9 mouse cellular contexts compared by ENCODE assay signal in the genomic region with DNA sequence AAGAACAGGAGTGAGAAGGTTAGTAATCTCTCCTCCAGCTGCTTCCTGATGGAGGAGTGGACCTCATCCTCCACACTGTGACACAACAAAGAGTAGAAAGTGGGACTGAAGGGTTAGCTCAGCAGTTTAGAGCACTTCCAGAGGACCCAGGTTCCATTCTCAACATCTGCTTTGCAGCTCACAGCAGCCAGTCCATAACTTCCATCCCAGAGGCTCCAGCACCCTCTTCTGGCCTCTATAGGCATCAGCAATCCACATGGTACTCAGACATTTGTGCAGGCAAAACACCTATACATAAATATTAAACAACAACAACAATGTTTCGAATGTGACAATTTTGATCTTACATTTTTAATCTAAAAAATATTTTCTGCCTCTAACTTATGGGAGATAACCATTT. TPM values are rescaled to one million over a fixed set of nuclear protein-coding genes. Genes with fewer than 3 reads are reported as not detected.
DNase-seq lines count a peak whose midpoint lies in the region; ATAC-seq and TF ChIP-seq lines count a peak whose summit lies in the region.
"Had no signal": no experiment of that assay in that cellular context is flagged by ENCODE, and none has a peak within 500 bp of the region (broad histone marks: within the 10 kb centered on the region; RNA-seq: fewer than 3 reads in every experiment).

No protein-coding gene starts in this region.

- no peak overlapping the region for H3K27ac ChIP-seq in cerebellum, adult 2 months (ENCODE audit: insufficient read depth, low read length)
- H3K27ac ChIP-seq: neural tube, embryonic 13.5 days had no signal

- peak; percentile 40; the same call in 1 of the 2 replicates for TF ChIP-seq CTCF in cerebellum, adult 2 months (IDR thresholded peaks at IDR 0.05; ENCODE audit: borderline replicate concordance, insufficient read depth, low read depth, low read length)

- no peaks in the 10 kb centered on the region for H3K27me3 ChIP-seq in cerebellum, adult 2 months (ENCODE audit: control insufficient read depth, insufficient read depth, low read length)
- H3K27me3 ChIP-seq: neural tube, embryonic 13.5 days had no signal

- ATAC-seq in megakaryocyte progenitor cell, adult 5-6 weeks (replicated peaks; ENCODE audit: poor library complexity) = peak; percentile 99

- H3K4me1 ChIP-seq in cerebellum, adult 2 months (ENCODE audit: control insufficient read depth, insufficient read depth, low read length) = no peaks in the 10 kb centered on the region
- H3K4me1 ChIP-seq: neural tube, embryonic 13.5 days had no signal

- DNase-seq in cerebellum, adult 2 months = no peak
- DNase-seq in cerebellum, adult 11 months = no peak
- peak; percentile 3 for DNase-seq in ovary, postnatal 36 days (ENCODE audit: low spot score)
- no peak for DNase-seq in ovary, postnatal 10 days (ENCODE audit: low spot score)
- DNase-seq in induced T-regulatory cell, adult 2 months (ENCODE audit: low read depth) = peak; percentile 50
- DNase-seq in right cerebral cortex, postnatal 4 days = no peak
- no peak for DNase-seq in gastrocnemius, postnatal 25 days

- WGBS in cerebellum, adult 2 months = 81% methylated on average over 1 of the region's 1 CpGs

- TF ChIP-seq POLR2A in cerebellum, adult 2 months (IDR thresholded peaks at IDR 0.05; ENCODE audit: borderline replicate concordance, insufficient read depth, low read length) = no peak

- H3K4me3 ChIP-seq in cerebellum, adult 2 months (replicated peaks; ENCODE audit: insufficient read depth, low read depth, low read length) = no peak overlapping the region
- H3K4me3 ChIP-seq: neural tube, embryonic 13.5 days had no signal

RNA-seq across cellular contexts. Expression of gene Relch, which starts 16.9 kb away (rescaled TPM):
- 48.5 and 58.1 TPM in 2 replicates for polyA plus RNA-seq in cerebellum, adult 2 months (2012; rRNA removed)
- total RNA-seq in megakaryocyte progenitor cell, adult 5-6 weeks (2015) = 55.3 and 63.4 TPM in 2 replicates
- total RNA-seq in megakaryocyte progenitor cell, adult 5-6 weeks (2017) = 38.2 and 44.2 TPM in 2 replicates
- 10 to 100 TPM in 1 of 2 experiments, 1 to 10 TPM in 1; 8.0 to 11.0 TPM for total RNA-seq in gastrocnemius, postnatal 25 days (2021)

RNA-seq across cellular contexts. Expression of gene Pign, which starts 17.1 kb away (rescaled TPM):
- polyA plus RNA-seq in cerebellum, adult 2 months (2012; rRNA removed) = 21.7 and 24.7 TPM in 2 replicates
- total RNA-seq in megakaryocyte progenitor cell, adult 5-6 weeks (2015) = 28.5 and 32.8 TPM in 2 replicates
- total RNA-seq in megakaryocyte progenitor cell, adult 5-6 weeks (2017) = 32.9 and 73.1 TPM in 2 replicates
- 1 to 10 TPM; 6.3 to 6.4 TPM for total RNA-seq in gastrocnemius, postnatal 25 days (2021)

Comparison
In these comparisons a context has a peak if more than half of its experiments do, and no peak if none do; other contexts are left out.
1. DNase-seq: peak in ovary, postnatal 36 days (single experiment) and induced T-regulatory cell, adult 2 months (single experiment); none in cerebellum, adult 2 months (0 of 2), cerebellum, adult 11 months (single experiment), ovary, postnatal 10 days (single experiment), right cerebral cortex, postnatal 4 days (single experiment) and gastrocnemius, postnatal 25 days (single experiment).
2. RNA of gene Pign, which starts 17.1 kb away (total RNA-seq): 28.5 to 73.1 TPM in megakaryocyte progenitor cell, adult 5-6 weeks; 6.3 to 6.4 TPM in gastrocnemius, postnatal 25 days; every median in the first group is over 4 times any median in the second.